Mouse (Mus musculus) erythroblast, embryonic 14.5 days (primary cell): ENCODE results near the gene Gm10295.

Experiments
- GATA1 ChIP-seq: IDR thresholded peaks from 2 replicates; pipeline ENCODE4 v1.6.1; 2012; ENCODE audit warnings: low read length, inconsistent platforms, mixed read lengths
- TAL1 ChIP-seq: IDR thresholded peaks from 3 replicates; pipeline ENCODE4 v1.6.1; 2012; ENCODE audit warnings: low read length, inconsistent platforms, mixed read lengths

DNA sequence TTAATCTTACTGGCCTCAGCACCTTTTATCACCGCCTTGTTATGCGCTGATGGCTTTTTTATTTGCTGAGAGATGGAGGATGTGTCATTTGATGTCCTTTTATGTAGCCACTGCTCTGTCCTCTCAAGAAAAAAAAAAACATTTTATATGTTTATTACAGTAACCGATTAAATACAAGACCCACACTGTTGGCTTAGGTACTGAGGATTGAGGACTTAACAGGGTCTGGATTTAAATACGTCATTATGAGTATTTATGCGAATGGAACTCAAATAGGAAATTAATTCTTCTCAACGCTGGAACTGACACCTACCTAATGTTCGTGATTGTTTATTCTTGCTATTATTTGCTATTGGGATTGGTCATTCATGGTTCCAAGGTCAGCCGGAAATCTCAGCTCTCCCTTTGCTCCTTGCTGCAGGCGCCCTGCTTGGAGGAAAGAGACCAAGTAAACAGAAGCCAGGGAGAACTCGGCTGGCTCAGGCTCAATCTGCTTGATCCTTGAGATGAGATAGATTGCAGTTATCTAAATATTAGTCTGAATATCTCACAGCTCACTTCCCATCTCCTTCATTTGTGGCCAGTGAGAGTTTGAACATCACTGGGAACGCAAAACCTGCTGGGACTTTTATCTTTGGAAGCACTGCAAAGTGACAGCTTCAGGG, 26.2 kb downstream of the Gm10295 start:
- TF ChIP-seq GATA1 (no peak), TAL1 (no peak)
